Mouse (Mus musculus) kidney, postnatal 36 days (tissue): ENCODE data around the gene Rab11fip2.

ENCODE experiments used
- DNase-seq, 2 experiments: peaks; one replicate each; pipeline ENCODE4 v3.0.0; 2021 to 2022; ENCODE audit warnings: mixed read lengths in 2 of 2

Gene Rab11fip2

GRCm38 (mm10) chr19:59853061-59853460, 90.4 kb downstream of the Rab11fip2 start:
- peak in 1 of 2 experiments; percentile 25 for DNase-seq
